Mouse (Mus musculus): Measurements from ENCODE around the gene Ostf1. TPM values are rescaled to one million over a fixed set of nuclear protein-coding genes. Genes with fewer than 3 reads are reported as not detected.

Ostf1 gene
- total and polyA plus RNA-seq, 3 experiments = 110 to 175 (median 131) TPM

GRCm38 (mm10) chr19:18582887-18583286, 48.7 kb downstream of the Ostf1 start:
- in situ Hi-C loops (cut with MboI; ENCODE audit: low pct_ligation_motif_present, low pct_unique_long_range_greater_than_20kb, low sequenced_read_pairs) = loop anchor here (25.0 kb wide), 1 partner anchor 254 kb away; no protein-coding TSS in a partner anchor
- peaks cover 22 to 61% of the 10 kb centered on the region in 2 experiments for H3K36me3 ChIP-seq (replicated peaks in 1 of 2; ENCODE audit: control insufficient read depth in 1 of 2, insufficient read depth in 1 of 2, low read length in 1 of 2)
- no peaks in the 10 kb centered on the region for H3K9me3 ChIP-seq (replicated peaks; ENCODE audit: low read length)
- H3K27me3 ChIP-seq (replicated peaks) = no peaks in the 10 kb centered on the region
- dilution Hi-C loops (cut with MboI; ENCODE audit: extremely low pct_ligation_motif_present, extremely low pct_unique_long_range_greater_than_20kb, low sequenced_read_pairs) = no loop called here
- no peak for DNase-seq (ENCODE audit: extremely low read depth)
- no peaks in the 10 kb centered on the region for H3K79me2 ChIP-seq (replicated peaks; ENCODE audit: control insufficient read depth, extremely low read depth, insufficient read depth, poor library complexity, severe bottlenecking)
- no peak overlapping the region for H3K4me3 ChIP-seq (replicated peaks in 1 of 3; ENCODE audit: low read depth in 2 of 3, low read length in 2 of 3, poor library complexity in 1 of 3)
- H3K4me1 ChIP-seq (ENCODE audit: control insufficient read depth in 1 of 2, insufficient read depth in 2 of 2) = peaks cover 17 to 43% of the 10 kb centered on the region in 2 experiments
- H3K27ac ChIP-seq (ENCODE audit: insufficient read depth, low read depth) = no peak overlapping the region
- H3K9ac ChIP-seq (ENCODE audit: insufficient read depth, low read depth) = no peak overlapping the region
- TF ChIP-seq ETS1 (conservative IDR thresholded peaks at IDR 0.05; ENCODE audit: low read depth, low read length) (no peak), ELF1 (IDR thresholded peaks at IDR 0.05; ENCODE audit: low read depth, low read length) (no peak), CHD2 (IDR thresholded peaks at IDR 0.05; ENCODE audit: low read length) (no peak), ZKSCAN1 (IDR thresholded peaks at IDR 0.05; ENCODE audit: borderline replicate concordance, low read depth, low read length) (no peak), ZC3H11A (IDR thresholded peaks at IDR 0.05; ENCODE audit: low read depth, low read length) (no peak), NRF1 (IDR thresholded peaks at IDR 0.05; ENCODE audit: low read depth, low read length) (no peak), HCFC1 (IDR thresholded peaks at IDR 0.05; ENCODE audit: low read depth, low read length) (no peak), CTCF (conservative IDR thresholded peaks at IDR 0.05 in 1 of 2, IDR thresholded peaks at IDR 0.05 in 1 of 2; ENCODE audit: low read depth in 2 of 2, low read length in 2 of 2) (no peak), RCOR1 (conservative IDR thresholded peaks at IDR 0.05; ENCODE audit: low read depth, low read length) (no peak), MEF2A (IDR thresholded peaks at IDR 0.05; ENCODE audit: borderline replicate concordance, low read depth, low read length) (no peak), UBTF (IDR thresholded peaks at IDR 0.05; ENCODE audit: low read depth, low read length) (no peak), USF1 (IDR thresholded peaks at IDR 0.05; ENCODE audit: low read depth, low read length) (no peak), CHD1 (IDR thresholded peaks at IDR 0.05; ENCODE audit: low read depth, low read length) (no peak), POLR2AphosphoS2 (IDR thresholded peaks at IDR 0.05; ENCODE audit: low read depth, low read length) (no peak), TBP (conservative IDR thresholded peaks at IDR 0.05; ENCODE audit: low read depth, low read length) (no peak), MAFK (IDR thresholded peaks at IDR 0.05; ENCODE audit: insufficient replicate concordance, low read length) (no peak), ZNF384 (IDR thresholded peaks at IDR 0.05; ENCODE audit: low read depth, low read length) (no peak), POLR2A (IDR thresholded peaks at IDR 0.05; ENCODE audit: low read depth, low read length) (no peak), IRF4 (IDR thresholded peaks at IDR 0.05; ENCODE audit: low read depth, low read length) (no peak)
- no peak overlapping the region for H3K4me2 ChIP-seq (ENCODE audit: insufficient read depth, low read depth, poor library complexity, severe bottlenecking)

- no peak overlapping the region for H3K9ac ChIP-seq (ENCODE audit: insufficient read depth, low read depth)
- TF ChIP-seq BHLHE40 (IDR thresholded peaks at IDR 0.05; ENCODE audit: low read depth, low read length) (no peak), POLR2A (IDR thresholded peaks at IDR 0.05; ENCODE audit: low read depth, low read length) (no peak), RAD21 (IDR thresholded peaks at IDR 0.05; ENCODE audit: low read depth, low read length) (no peak), NELFE (IDR thresholded peaks at IDR 0.05; ENCODE audit: low read depth, low read length) (no peak), EP300 (IDR thresholded peaks at IDR 0.05; ENCODE audit: low read length) (no peak)
- DNase-seq (ENCODE audit: extremely low read depth) = no peak
- dilution Hi-C loops (cut with MboI; ENCODE audit: extremely low pct_ligation_motif_present, extremely low pct_unique_long_range_greater_than_20kb, low sequenced_read_pairs) (no loop called here), in situ Hi-C loops (cut with MboI; ENCODE audit: low pct_ligation_motif_present, low pct_unique_long_range_greater_than_20kb, low sequenced_read_pairs) (loop anchor here (25.0 kb wide), 1 partner anchor 255 kb away; no protein-coding TSS in a partner anchor)
- H3K9me3 ChIP-seq (replicated peaks; ENCODE audit: low read length) = no peaks in the 10 kb centered on the region
- H3K4me2 ChIP-seq (ENCODE audit: insufficient read depth, low read depth, poor library complexity, severe bottlenecking) = no peak overlapping the region
- H3K36me3 ChIP-seq (replicated peaks in 1 of 2; ENCODE audit: control insufficient read depth in 1 of 2, insufficient read depth in 1 of 2, low read length in 1 of 2) = peaks cover 22 to 56% of the 10 kb centered on the region in 2 experiments
- no peaks in the 10 kb centered on the region for H3K27me3 ChIP-seq (replicated peaks)
- H3K79me2 ChIP-seq (replicated peaks; ENCODE audit: control insufficient read depth, extremely low read depth, insufficient read depth, poor library complexity, severe bottlenecking) = no peaks in the 10 kb centered on the region
- H3K27ac ChIP-seq (ENCODE audit: insufficient read depth, low read depth) = no peak overlapping the region
- H3K4me1 ChIP-seq (ENCODE audit: control insufficient read depth in 1 of 2, insufficient read depth in 2 of 2) = peaks cover 21 to 49% of the 10 kb centered on the region in 2 experiments
- no peak overlapping the region for H3K4me3 ChIP-seq (replicated peaks in 1 of 3; ENCODE audit: low read depth in 2 of 3, low read length in 2 of 3, poor library complexity in 1 of 3)
These were observed 49.4 kb downstream of the Ostf1 start for GRCm38 (mm10) chr19:18582226-18582625.

All from CH12.LX (cell line).